Mouse (Mus musculus): ENCODE measurements at regions not wholly inside any gene's neighbourhood (a gene's known extent, or its start where the extent isn't known, plus 50 kb on each side); places are given as distances from the start of the nearest gene placed in this dataset.
A peak's percentile ranks its signal among the peaks of the same experiment; 100 is the strongest.

DNA sequence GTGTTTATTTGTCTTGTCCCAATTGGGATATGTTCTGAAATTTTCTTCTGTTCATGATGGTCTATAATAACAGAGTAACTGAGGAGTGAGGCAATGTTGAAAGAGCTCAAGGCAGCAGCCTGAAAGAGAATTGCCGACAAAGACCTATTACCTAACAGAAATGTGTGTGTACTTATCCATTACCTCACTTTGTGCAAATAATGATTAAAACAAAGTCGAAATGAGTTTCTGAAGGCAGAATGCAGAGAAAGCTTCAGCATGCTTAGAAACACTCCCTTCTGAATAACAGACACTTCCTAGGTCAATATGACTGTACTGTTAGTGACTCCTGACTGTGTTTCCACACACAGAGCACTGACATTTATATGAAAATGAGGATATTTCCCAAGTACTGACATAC, 63.0 kb downstream of the Kbtbd8 start:
- Histone ChIP-seq H3K27me3 (ENCODE audit: control insufficient read depth, insufficient read depth, low read length) (no peaks in the 10 kb centered on the region), H3K4me1 (replicated peaks; ENCODE audit: control insufficient read depth, insufficient read depth, low read length) (no peaks in the 10 kb centered on the region; the same call in 1 of the 2 replicates), H3K27ac (ENCODE audit: low read depth, low read length) (no peak overlapping the region), H3K9me3 (ENCODE audit: control insufficient read depth, low read length) (no peaks in the 10 kb centered on the region), H3K4me2 (ENCODE audit: low read depth, low read length, severe bottlenecking) (no peak overlapping the region), H3K4me3 (ENCODE audit: low read depth, low read length) (no peak overlapping the region), H3K36me3 (ENCODE audit: control insufficient read depth, insufficient read depth, low read length) (no peaks in the 10 kb centered on the region), H3K9ac (ENCODE audit: low read length) (no peak overlapping the region)
- ATAC-seq (replicated peaks; ENCODE audit: low FRiP score) (no peak), DNase-seq (ENCODE audit: low spot score) (no peak)
- 79% methylated on average over 2 of the region's 2 CpGs for WGBS

GRCm38 (mm10) chr6:95182238-95182637, 65.2 kb downstream of the Kbtbd8 start:
- Histone ChIP-seq H3K9ac (ENCODE audit: low read length) (no peak overlapping the region), H3K27ac (ENCODE audit: low read depth, low read length) (no peak overlapping the region), H3K4me1 (replicated peaks; ENCODE audit: control insufficient read depth, insufficient read depth, low read length) (no peaks in the 10 kb centered on the region), H3K36me3 (ENCODE audit: control insufficient read depth, insufficient read depth, low read length) (no peaks in the 10 kb centered on the region), H3K27me3 (ENCODE audit: control insufficient read depth, insufficient read depth, low read length) (no peaks in the 10 kb centered on the region), H3K4me2 (ENCODE audit: low read depth, low read length, severe bottlenecking) (no peak overlapping the region), H3K9me3 (ENCODE audit: control insufficient read depth, low read length) (no peaks in the 10 kb centered on the region), H3K4me3 (ENCODE audit: low read depth, low read length) (no peak overlapping the region)
- DNase-seq (ENCODE audit: low spot score) (no peak), ATAC-seq (replicated peaks; ENCODE audit: low FRiP score) (no peak)
- 54% methylated on average over 1 of the region's 1 CpGs for WGBS

DNA sequence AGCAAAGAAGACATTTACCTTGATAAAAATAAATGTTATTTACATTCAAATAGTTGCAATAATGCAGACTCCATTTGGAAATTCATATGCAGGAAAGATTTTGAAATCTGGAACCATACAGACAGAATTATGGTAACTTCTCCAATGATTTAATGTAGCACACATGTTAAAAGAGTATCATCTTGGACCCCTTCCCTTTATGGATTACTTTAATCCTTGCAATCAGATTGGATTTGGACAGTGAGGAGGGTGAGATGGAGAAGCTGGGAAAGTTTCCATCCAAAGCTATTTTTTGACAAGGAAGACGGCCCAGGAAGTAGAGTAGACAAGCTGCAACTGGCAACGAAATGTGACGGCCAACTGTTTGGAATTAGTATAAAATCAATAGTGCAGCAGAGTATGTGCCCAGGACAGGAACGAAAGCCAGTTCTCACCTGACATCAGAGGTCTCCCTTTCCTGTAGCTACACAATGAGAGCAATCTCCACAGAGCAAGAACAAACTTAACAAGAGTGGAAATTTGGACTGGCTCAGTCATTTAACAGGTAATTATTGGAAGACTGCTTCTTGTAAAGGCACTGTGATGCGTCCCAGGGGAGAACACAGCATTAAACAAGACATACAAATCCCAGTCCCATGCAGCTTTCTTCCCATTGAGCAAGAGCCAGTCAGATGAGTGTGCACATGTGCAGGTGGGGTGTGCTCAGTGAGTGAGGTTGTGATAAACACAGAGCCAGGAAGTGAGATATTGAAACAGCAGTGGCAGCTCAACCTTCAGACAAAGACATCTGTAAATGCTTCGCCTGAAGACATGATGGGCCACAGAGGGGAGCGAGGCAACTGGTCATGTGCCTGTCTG, 68.3 kb downstream of the Kbtbd8 start:
- no peak overlapping the region for H3K4me3 ChIP-seq (ENCODE audit: low read depth, low read length)
- H3K27ac ChIP-seq (ENCODE audit: low read depth, low read length): no peak overlapping the region
- H3K27me3 ChIP-seq (ENCODE audit: control insufficient read depth, insufficient read depth, low read length): no peaks in the 10 kb centered on the region
- no peak overlapping the region for H3K4me2 ChIP-seq (ENCODE audit: low read depth, low read length, severe bottlenecking)
- no peak for ATAC-seq (replicated peaks; ENCODE audit: low FRiP score)
- no peak for DNase-seq (ENCODE audit: low spot score)
- H3K36me3 ChIP-seq (ENCODE audit: control insufficient read depth, insufficient read depth, low read length): no peaks in the 10 kb centered on the region
- H3K4me1 ChIP-seq (replicated peaks; ENCODE audit: control insufficient read depth, insufficient read depth, low read length): no peaks in the 10 kb centered on the region
- H3K9me3 ChIP-seq (ENCODE audit: control insufficient read depth, low read length): no peaks in the 10 kb centered on the region
- H3K9ac ChIP-seq (ENCODE audit: low read length): no peak overlapping the region
- WGBS: 90% methylated on average over 7 of the region's 7 CpGs

DNA sequence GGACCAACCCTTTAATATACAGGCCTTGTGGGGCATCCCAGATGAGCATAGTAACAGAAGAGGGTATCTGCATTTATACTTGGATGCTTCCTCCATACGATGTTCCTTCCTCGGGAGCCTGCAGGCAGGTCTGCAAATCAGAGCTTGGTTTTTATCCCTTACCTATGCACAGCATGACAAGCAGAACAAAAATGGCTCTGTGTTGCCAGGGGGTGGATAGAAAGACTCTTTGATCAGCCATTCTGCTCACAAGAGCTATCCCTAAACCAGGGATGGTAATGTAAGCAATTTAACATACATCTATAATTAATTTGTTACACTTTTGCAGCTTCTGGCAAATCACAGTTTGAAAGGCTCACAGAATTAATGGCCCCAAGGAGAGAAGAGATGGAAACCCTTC, 79.6 kb downstream of the Kbtbd8 start:
- WGBS: 80% methylated on average over 2 of the region's 2 CpGs

DNA sequence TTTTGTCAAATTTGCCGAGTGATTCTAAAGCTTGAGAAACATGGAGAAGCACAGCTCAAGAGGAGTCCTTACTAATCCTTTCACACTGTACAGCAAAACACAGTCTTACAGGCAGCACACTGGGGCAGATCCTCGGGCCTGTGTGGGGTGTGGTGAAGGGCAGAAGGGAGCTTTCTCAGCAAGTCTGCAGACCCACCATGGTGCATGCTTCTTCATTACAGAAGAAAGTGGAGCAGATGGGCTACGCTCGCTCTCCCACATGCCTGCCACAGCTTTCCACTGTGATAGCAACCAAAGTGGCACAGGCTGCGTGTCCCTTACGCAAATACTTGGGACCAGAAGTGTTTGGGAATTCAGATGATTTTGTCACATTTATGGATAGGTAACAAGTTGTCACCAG, 81.6 kb downstream of the Kbtbd8 start:
- no peak overlapping the region for H3K4me2 ChIP-seq (ENCODE audit: low read depth, low read length, severe bottlenecking)
- peaks cover 8% of the 10 kb centered on the region for H3K4me1 ChIP-seq (replicated peaks; ENCODE audit: control insufficient read depth, insufficient read depth, low read length)
- DNase-seq (ENCODE audit: low spot score) (no peak), ATAC-seq (replicated peaks; ENCODE audit: low FRiP score) (no peak)
- H3K27me3 ChIP-seq (ENCODE audit: control insufficient read depth, insufficient read depth, low read length): no peaks in the 10 kb centered on the region
- H3K9me3 ChIP-seq (ENCODE audit: control insufficient read depth, low read length): no peaks in the 10 kb centered on the region
- WGBS: 89% methylated on average over 6 of the region's 6 CpGs
- H3K36me3 ChIP-seq (ENCODE audit: control insufficient read depth, insufficient read depth, low read length): no peaks in the 10 kb centered on the region
- H3K4me3 ChIP-seq (ENCODE audit: low read depth, low read length): no peak overlapping the region
- H3K9ac ChIP-seq (ENCODE audit: low read length): no peak overlapping the region
- no peak overlapping the region for H3K27ac ChIP-seq (ENCODE audit: low read depth, low read length)

More for the DNA sequence above, 79.6 kb downstream of the Kbtbd8 start:
- Histone ChIP-seq H3K4me1 (replicated peaks; ENCODE audit: control insufficient read depth, insufficient read depth, low read length) (no peaks in the 10 kb centered on the region; the same call in 1 of the 2 replicates), H3K36me3 (ENCODE audit: control insufficient read depth, insufficient read depth, low read length) (no peaks in the 10 kb centered on the region), H3K4me2 (ENCODE audit: low read depth, low read length, severe bottlenecking) (no peak overlapping the region), H3K9ac (ENCODE audit: low read length) (no peak overlapping the region), H3K4me3 (ENCODE audit: low read depth, low read length) (no peak overlapping the region), H3K27me3 (ENCODE audit: control insufficient read depth, insufficient read depth, low read length) (no peaks in the 10 kb centered on the region), H3K27ac (ENCODE audit: low read depth, low read length) (no peak overlapping the region), H3K9me3 (ENCODE audit: control insufficient read depth, low read length) (no peaks in the 10 kb centered on the region)
- ATAC-seq (replicated peaks; ENCODE audit: low FRiP score): no peak
- DNase-seq (ENCODE audit: low spot score): no peak

GRCm38 (mm10) chr6:95202291-95202790, 85.3 kb downstream of the Kbtbd8 start:
- peak overlapping the region; percentile 37; the same call in 1 of the 2 replicates for H3K4me2 ChIP-seq (ENCODE audit: low read depth, low read length, severe bottlenecking)
- H3K4me1 ChIP-seq (replicated peaks; ENCODE audit: control insufficient read depth, insufficient read depth, low read length): peaks cover 8% of the 10 kb centered on the region
- no peak overlapping the region for H3K4me3 ChIP-seq (ENCODE audit: low read depth, low read length)
- 14% methylated on average over 6 of the region's 6 CpGs for WGBS
- peak; percentile 76 for ATAC-seq (replicated peaks; ENCODE audit: low FRiP score)
- no peaks in the 10 kb centered on the region for H3K9me3 ChIP-seq (ENCODE audit: control insufficient read depth, low read length)
- H3K27ac ChIP-seq (ENCODE audit: low read depth, low read length): peak overlapping the region; percentile 71
- no peak overlapping the region for H3K9ac ChIP-seq (ENCODE audit: low read length)
- DNase-seq (ENCODE audit: low spot score): peak; percentile 69
- H3K27me3 ChIP-seq (ENCODE audit: control insufficient read depth, insufficient read depth, low read length): no peaks in the 10 kb centered on the region; the same call in 1 of the 2 replicates
- H3K36me3 ChIP-seq (ENCODE audit: control insufficient read depth, insufficient read depth, low read length): no peaks in the 10 kb centered on the region

GRCm38 (mm10) chr6:95202978-95203377, 85.9 kb downstream of the Kbtbd8 start:
- Histone ChIP-seq H3K4me2 (ENCODE audit: low read depth, low read length, severe bottlenecking) (peak overlapping the region; percentile 37), H3K36me3 (ENCODE audit: control insufficient read depth, insufficient read depth, low read length) (no peaks in the 10 kb centered on the region), H3K27ac (ENCODE audit: low read depth, low read length) (peak overlapping the region; percentile 71; the same call in 1 of the 2 replicates), H3K9ac (ENCODE audit: low read length) (no peak overlapping the region), H3K4me3 (ENCODE audit: low read depth, low read length) (no peak overlapping the region), H3K27me3 (ENCODE audit: control insufficient read depth, insufficient read depth, low read length) (no peaks in the 10 kb centered on the region; the same call in 1 of the 2 replicates), H3K4me1 (replicated peaks; ENCODE audit: control insufficient read depth, insufficient read depth, low read length) (peaks cover 8% of the 10 kb centered on the region), H3K9me3 (ENCODE audit: control insufficient read depth, low read length) (no peaks in the 10 kb centered on the region)
- DNase-seq (ENCODE audit: low spot score) (peak; percentile 56), ATAC-seq (replicated peaks; ENCODE audit: low FRiP score) (peak; percentile 89)
- WGBS: 19% methylated on average over 9 of the region's 9 CpGs

DNA sequence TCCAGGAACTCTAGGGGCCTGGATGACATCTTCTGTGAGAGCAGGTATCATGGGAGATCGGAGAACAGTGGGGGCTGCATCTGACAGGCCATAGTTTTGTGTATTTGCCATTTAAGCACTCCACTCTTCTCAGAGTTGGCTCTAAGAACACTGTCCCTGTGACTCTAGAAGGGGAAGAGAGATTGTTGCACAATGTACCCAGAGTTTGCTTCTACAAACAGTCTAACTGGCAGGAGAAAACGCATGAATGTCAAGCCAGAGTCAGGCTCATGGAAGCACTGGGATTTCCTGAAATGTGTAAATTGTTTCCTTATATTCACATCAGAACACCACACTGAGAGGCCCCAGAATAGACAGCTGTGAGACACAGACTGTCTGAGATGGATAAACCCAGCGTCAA, 87.2 kb downstream of the Kbtbd8 start:
- Histone ChIP-seq H3K36me3 (ENCODE audit: control insufficient read depth, insufficient read depth, low read length) (no peaks in the 10 kb centered on the region), H3K9ac (ENCODE audit: low read length) (no peak overlapping the region), H3K27ac (ENCODE audit: low read depth, low read length) (no peak overlapping the region), H3K4me2 (ENCODE audit: low read depth, low read length, severe bottlenecking) (no peak overlapping the region), H3K4me1 (replicated peaks; ENCODE audit: control insufficient read depth, insufficient read depth, low read length) (peaks cover 8% of the 10 kb centered on the region), H3K4me3 (ENCODE audit: low read depth, low read length) (no peak overlapping the region), H3K9me3 (ENCODE audit: control insufficient read depth, low read length) (no peaks in the 10 kb centered on the region), H3K27me3 (ENCODE audit: control insufficient read depth, insufficient read depth, low read length) (no peaks in the 10 kb centered on the region; the same call in 1 of the 2 replicates)
- ATAC-seq (replicated peaks; ENCODE audit: low FRiP score) (no peak), DNase-seq (ENCODE audit: low spot score) (no peak)
- WGBS: 76% methylated on average over 3 of the region's 3 CpGs
